Mouse (Mus musculus): ENCODE data around the gene Map3k5. TPM values are rescaled to one million over a fixed set of nuclear protein-coding genes. Genes with fewer than 3 reads are reported as not detected.

The Map3k5 gene
- polyA plus RNA-seq, 1 experiment from 2014 or later = 3.3 TPM

DNA sequence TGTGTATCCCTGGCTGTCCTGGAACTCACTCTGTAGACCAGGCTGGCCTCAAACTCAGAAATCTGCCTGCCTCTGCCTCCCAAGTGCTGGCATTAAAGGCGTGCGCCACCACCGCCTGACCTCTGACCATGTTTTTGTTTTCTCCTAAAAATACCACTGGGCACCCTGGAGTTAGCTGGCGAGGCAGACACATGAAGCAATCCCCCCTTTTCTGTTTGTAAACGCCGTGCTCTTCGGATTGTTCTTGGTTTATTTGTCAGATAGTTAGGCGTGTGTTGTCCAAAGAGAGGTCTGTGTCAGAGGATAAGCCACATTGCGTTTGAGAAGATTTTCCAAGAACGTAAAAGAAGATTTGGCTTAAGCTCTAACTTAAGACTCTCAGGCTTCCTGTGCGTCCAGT is 14.1 kb downstream of the Map3k5 start:
- no peaks in the 10 kb centered on the region for H3K36me3 ChIP-seq
- no peak overlapping the region for H3K4me2 ChIP-seq
- no peak overlapping the region for H3K27ac ChIP-seq
- WGBS = 91% methylated on average over 11 of the region's 11 CpGs
- ATAC-seq (ENCODE audit: insufficient read depth, low FRiP score, low read depth) = no peak
- H3K9me3 ChIP-seq = no peaks in the 10 kb centered on the region
- H3K9ac ChIP-seq = no peak overlapping the region
- no peaks in the 10 kb centered on the region for H3K27me3 ChIP-seq (replicated peaks)
- H3K4me1 ChIP-seq = peaks cover under 1% of the 10 kb centered on the region; the same call in 1 of the 2 replicates
- H3K4me3 ChIP-seq (replicated peaks) = no peak overlapping the region

DNA sequence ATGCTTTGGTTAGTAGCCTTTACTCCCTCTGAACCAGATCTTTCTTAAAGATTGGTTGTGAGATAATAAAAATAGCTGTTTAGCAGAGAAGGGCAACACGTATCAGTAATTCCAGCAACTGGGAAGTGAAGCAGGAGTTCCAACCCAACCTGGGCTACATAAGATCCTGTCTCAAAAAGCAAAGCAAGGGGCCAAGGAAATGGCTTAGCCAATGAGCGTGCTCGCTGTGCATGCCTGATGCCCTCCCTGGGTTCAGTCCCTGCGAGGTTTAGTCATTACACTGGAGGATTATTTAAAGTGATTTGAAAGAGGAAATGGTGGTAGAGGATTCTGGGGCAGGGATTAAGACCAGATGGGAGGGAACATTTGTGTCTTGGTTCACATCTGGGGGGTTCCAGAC is 14.8 kb downstream of the Map3k5 start:
- no peaks in the 10 kb centered on the region for H3K27me3 ChIP-seq (replicated peaks)
- peaks cover 3% of the 10 kb centered on the region; the same call in 1 of the 2 replicates for H3K4me1 ChIP-seq
- 82% methylated on average over 4 of the region's 4 CpGs for WGBS
- H3K4me2 ChIP-seq = no peak overlapping the region
- H3K9me3 ChIP-seq = no peaks in the 10 kb centered on the region
- no peak for ATAC-seq (ENCODE audit: insufficient read depth, low FRiP score, low read depth)
- H3K27ac ChIP-seq = no peak overlapping the region
- H3K9ac ChIP-seq = no peak overlapping the region
- H3K4me3 ChIP-seq (replicated peaks) = no peak overlapping the region
- no peaks in the 10 kb centered on the region for H3K36me3 ChIP-seq

DNA sequence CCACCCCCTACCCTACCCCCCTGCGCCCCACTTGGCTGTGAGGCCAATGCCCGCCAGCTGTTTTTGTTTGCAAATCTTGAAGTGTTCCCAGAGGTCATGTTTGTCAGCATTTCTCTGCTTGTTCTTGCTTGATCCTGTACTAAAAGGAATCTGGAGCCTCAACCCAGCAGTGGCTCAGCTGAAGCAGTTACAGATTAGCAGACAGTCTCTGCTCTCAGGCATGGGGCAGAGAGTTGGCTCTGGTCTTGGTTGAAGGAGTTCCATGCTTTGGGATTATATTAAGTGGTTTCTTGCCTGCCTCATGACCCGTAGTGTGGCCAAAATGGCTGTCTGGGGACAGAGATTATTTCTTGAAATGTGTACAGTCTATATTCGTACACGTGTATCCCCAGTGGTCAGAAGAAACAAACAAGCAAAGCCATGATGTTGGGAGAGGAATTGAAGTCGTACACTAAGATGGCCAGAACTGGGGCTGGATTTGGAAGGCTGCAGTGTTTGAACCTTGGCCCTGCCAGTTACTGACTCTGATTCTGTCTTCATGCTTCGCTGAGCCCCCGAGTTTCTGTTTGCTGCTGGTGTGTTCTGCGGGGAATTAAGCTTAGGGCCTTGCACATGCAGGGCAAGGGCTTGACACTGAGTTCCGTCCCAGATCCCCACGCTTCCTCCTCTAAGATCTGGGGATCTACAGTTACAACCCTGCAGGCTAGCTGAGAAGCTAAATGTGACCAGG is 18.9 kb downstream of the Map3k5 start:
- H3K27ac ChIP-seq = peak overlapping the region; percentile 3; the same call in 1 of the 2 replicates

DNA sequence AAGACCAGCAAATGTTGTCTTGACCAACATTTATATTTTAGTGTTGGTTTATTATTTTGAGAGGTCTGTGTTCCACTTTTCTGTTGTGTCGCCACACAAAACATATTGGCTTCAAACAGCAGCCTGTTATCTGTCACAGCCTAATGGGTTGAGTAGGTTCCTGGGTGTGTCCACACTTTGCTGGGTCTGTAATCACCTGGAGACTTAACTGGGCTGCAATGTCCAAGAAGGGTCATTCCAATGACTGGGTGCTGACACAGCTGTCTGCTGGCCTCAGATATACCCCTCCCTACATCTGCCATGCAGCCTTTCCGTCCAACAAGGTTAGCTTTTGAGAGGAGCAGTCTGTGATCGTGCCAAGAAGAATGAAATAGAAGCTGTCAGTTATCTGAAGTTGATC is 20.3 kb downstream of the Map3k5 start:
- Histone ChIP-seq H3K9ac (no peak overlapping the region), H3K4me1 (peaks cover 18% of the 10 kb centered on the region), H3K36me3 (no peaks in the 10 kb centered on the region), H3K27me3 (replicated peaks) (no peaks in the 10 kb centered on the region), H3K4me2 (no peak overlapping the region), H3K4me3 (replicated peaks) (no peak overlapping the region), H3K9me3 (no peaks in the 10 kb centered on the region), H3K27ac (no peak overlapping the region)
- no peak for ATAC-seq (ENCODE audit: insufficient read depth, low FRiP score, low read depth)
- WGBS = 72% methylated on average over 3 of the region's 3 CpGs

More for the DNA sequence above, 18.9 kb downstream of the Map3k5 start:
- H3K4me3 ChIP-seq (replicated peaks) = no peak overlapping the region
- H3K4me2 ChIP-seq = no peak overlapping the region
- no peaks in the 10 kb centered on the region for H3K9me3 ChIP-seq
- peaks cover 18% of the 10 kb centered on the region for H3K4me1 ChIP-seq
- WGBS = 80% methylated on average over 11 of the region's 11 CpGs
- H3K27me3 ChIP-seq (replicated peaks) = no peaks in the 10 kb centered on the region
- peak; percentile 17; the same call in 1 of the 2 replicates for ATAC-seq (ENCODE audit: insufficient read depth, low FRiP score, low read depth)
- H3K36me3 ChIP-seq = no peaks in the 10 kb centered on the region
- H3K9ac ChIP-seq = no peak overlapping the region

DNA sequence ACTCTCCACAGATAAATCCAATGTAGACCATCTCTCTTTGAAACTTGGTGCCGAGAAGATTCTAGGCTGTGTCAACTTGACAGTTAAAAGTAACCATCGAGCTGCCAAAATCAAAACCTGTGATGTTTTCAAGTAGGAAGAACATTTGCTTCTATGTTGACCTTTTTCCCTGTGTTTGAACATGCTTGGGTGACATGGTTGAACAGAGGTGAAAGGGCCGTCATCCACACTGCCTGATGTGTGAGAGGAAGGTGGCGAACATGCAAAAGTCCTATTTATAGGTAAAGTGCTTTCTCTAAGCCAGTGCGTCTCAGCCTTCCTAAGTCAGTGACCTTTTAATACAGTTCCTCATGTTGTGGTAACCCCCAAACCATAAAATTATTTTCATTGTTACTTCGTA is 21.5 kb downstream of the Map3k5 start:
- Histone ChIP-seq H3K27ac (no peak overlapping the region), H3K9me3 (no peaks in the 10 kb centered on the region), H3K4me2 (no peak overlapping the region), H3K4me1 (peaks cover 18% of the 10 kb centered on the region), H3K36me3 (no peaks in the 10 kb centered on the region), H3K4me3 (replicated peaks) (no peak overlapping the region), H3K9ac (no peak overlapping the region), H3K27me3 (replicated peaks) (no peaks in the 10 kb centered on the region)
- ATAC-seq (ENCODE audit: insufficient read depth, low FRiP score, low read depth) = no peak
- WGBS = 79% methylated on average over 6 of the region's 6 CpGs

GRCm38 (mm10) chr10:19956745-19957144 is 22.5 kb downstream of the Map3k5 start:
- ATAC-seq (ENCODE audit: insufficient read depth, low FRiP score, low read depth) = peak; percentile 89
- Histone ChIP-seq H3K9me3 (no peaks in the 10 kb centered on the region), H3K4me1 (peaks cover 18% of the 10 kb centered on the region), H3K9ac (no peak overlapping the region), H3K36me3 (no peaks in the 10 kb centered on the region), H3K27ac (peak overlapping the region; percentile 82), H3K4me3 (replicated peaks) (no peak overlapping the region), H3K27me3 (replicated peaks) (no peaks in the 10 kb centered on the region), H3K4me2 (peak overlapping the region; percentile 19; the same call in 1 of the 2 replicates)
- WGBS = 25% methylated on average over 6 of the region's 6 CpGs

GRCm38 (mm10) chr10:19960831-19961380 is 26.6 kb downstream of the Map3k5 start:
- ATAC-seq (ENCODE audit: insufficient read depth, low FRiP score, low read depth) = no peak
- no peak overlapping the region for H3K27ac ChIP-seq
- H3K4me3 ChIP-seq (replicated peaks) = no peak overlapping the region
- no peak overlapping the region for H3K4me2 ChIP-seq
- H3K36me3 ChIP-seq = no peaks in the 10 kb centered on the region
- no peaks in the 10 kb centered on the region for H3K27me3 ChIP-seq (replicated peaks)
- H3K4me1 ChIP-seq = peaks cover 25% of the 10 kb centered on the region
- H3K9ac ChIP-seq = no peak overlapping the region
- 66% methylated on average over 6 of the region's 6 CpGs for WGBS
- H3K9me3 ChIP-seq = no peaks in the 10 kb centered on the region

GRCm38 (mm10) chr10:19962746-19963145 is 28.5 kb downstream of the Map3k5 start:
- 75% methylated on average over 4 of the region's 4 CpGs for WGBS
- no peak overlapping the region for H3K27ac ChIP-seq
- no peaks in the 10 kb centered on the region for H3K9me3 ChIP-seq
- H3K27me3 ChIP-seq (replicated peaks) = no peaks in the 10 kb centered on the region
- peaks cover 12% of the 10 kb centered on the region for H3K4me1 ChIP-seq
- no peak overlapping the region for H3K4me2 ChIP-seq
- no peak for ATAC-seq (ENCODE audit: insufficient read depth, low FRiP score, low read depth)
- H3K36me3 ChIP-seq = no peaks in the 10 kb centered on the region
- H3K9ac ChIP-seq = no peak overlapping the region
- no peak overlapping the region for H3K4me3 ChIP-seq (replicated peaks)

DNA sequence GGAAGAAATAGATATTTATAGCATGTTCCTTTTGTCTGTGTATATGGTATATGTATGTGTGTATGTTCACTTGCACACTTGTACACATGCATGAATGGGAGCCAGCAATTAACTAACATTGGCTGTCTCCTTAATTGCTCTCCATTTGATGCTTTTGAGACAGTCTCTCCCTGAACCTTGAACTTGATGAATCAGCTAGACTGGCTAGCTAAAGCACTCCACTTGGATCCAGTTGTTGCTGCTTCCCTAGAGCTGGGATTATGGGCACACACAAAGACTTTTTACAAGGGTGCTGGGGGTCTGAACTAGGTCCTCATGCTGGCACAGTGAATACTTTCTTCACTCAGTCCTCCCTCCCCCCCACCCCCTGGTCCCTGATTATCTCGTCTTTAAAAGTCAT is 28.9 kb downstream of the Map3k5 start:
- 72% methylated on average over 1 of the region's 1 CpGs for WGBS

GRCm38 (mm10) chr10:19964105-19964504 is 29.8 kb downstream of the Map3k5 start:
- 60% methylated on average over 4 of the region's 4 CpGs for WGBS
- no peak overlapping the region for H3K9ac ChIP-seq
- no peaks in the 10 kb centered on the region for H3K9me3 ChIP-seq
- no peak overlapping the region for H3K4me3 ChIP-seq (replicated peaks)
- H3K4me2 ChIP-seq = no peak overlapping the region
- peaks cover 10% of the 10 kb centered on the region for H3K4me1 ChIP-seq
- H3K36me3 ChIP-seq = no peaks in the 10 kb centered on the region
- no peak for ATAC-seq (ENCODE audit: insufficient read depth, low FRiP score, low read depth)
- H3K27ac ChIP-seq = no peak overlapping the region
- H3K27me3 ChIP-seq (replicated peaks) = no peaks in the 10 kb centered on the region

More for the DNA sequence above, 28.9 kb downstream of the Map3k5 start:
- no peaks in the 10 kb centered on the region for H3K27me3 ChIP-seq (replicated peaks)
- no peak overlapping the region for H3K9ac ChIP-seq
- no peaks in the 10 kb centered on the region for H3K9me3 ChIP-seq
- no peak overlapping the region for H3K27ac ChIP-seq
- peaks cover 10% of the 10 kb centered on the region for H3K4me1 ChIP-seq
- no peak for ATAC-seq (ENCODE audit: insufficient read depth, low FRiP score, low read depth)
- H3K36me3 ChIP-seq = no peaks in the 10 kb centered on the region
- H3K4me2 ChIP-seq = no peak overlapping the region
- H3K4me3 ChIP-seq (replicated peaks) = no peak overlapping the region

GRCm38 (mm10) chr10:19966597-19966996 is 32.3 kb downstream of the Map3k5 start:
- H3K4me2 ChIP-seq = no peak overlapping the region
- no peaks in the 10 kb centered on the region for H3K27me3 ChIP-seq (replicated peaks)
- peaks cover 10% of the 10 kb centered on the region for H3K4me1 ChIP-seq
- H3K9me3 ChIP-seq = no peaks in the 10 kb centered on the region
- H3K9ac ChIP-seq = no peak overlapping the region
- no peak overlapping the region for H3K4me3 ChIP-seq (replicated peaks)
- H3K36me3 ChIP-seq = no peaks in the 10 kb centered on the region
- no peak overlapping the region for H3K27ac ChIP-seq
- WGBS = 73% methylated on average over 6 of the region's 6 CpGs
- no peak for ATAC-seq (ENCODE audit: insufficient read depth, low FRiP score, low read depth)

- H3K9me3 ChIP-seq = no peaks in the 10 kb centered on the region
- no peak overlapping the region for H3K27ac ChIP-seq
- H3K4me2 ChIP-seq = no peak overlapping the region
- H3K27me3 ChIP-seq (replicated peaks) = no peaks in the 10 kb centered on the region
- no peak overlapping the region for H3K4me3 ChIP-seq (replicated peaks)
- ATAC-seq (ENCODE audit: insufficient read depth, low FRiP score, low read depth) = no peak
- 75% methylated on average over 8 of the region's 8 CpGs for WGBS
- no peak overlapping the region for H3K9ac ChIP-seq
- H3K4me1 ChIP-seq = peaks cover 10% of the 10 kb centered on the region
- H3K36me3 ChIP-seq = no peaks in the 10 kb centered on the region
Observed at GRCm38 (mm10) chr10:19968445-19968844, 34.2 kb downstream of the Map3k5 start.
